Mouse (Mus musculus): ENCODE measurements around the gene Rbm14.
A peak's percentile ranks its signal among the peaks of the same experiment; 100 is the strongest.
"Not testable (repeated sequence)": the region's sequence is repeated elsewhere in the genome, so short reads cannot be mapped to it uniquely, and the experiment has no call there.

The Rbm14 gene

GRCm38 (mm10) chr19:4812334-4812949, 1.0 kb upstream of the Rbm14 start:
- DNase-seq: not testable (repeated sequence)

- no peak for DNase-seq
These were observed 442 bp upstream of the Rbm14 start for GRCm38 (mm10) chr19:4811909-4812242.

DNA sequence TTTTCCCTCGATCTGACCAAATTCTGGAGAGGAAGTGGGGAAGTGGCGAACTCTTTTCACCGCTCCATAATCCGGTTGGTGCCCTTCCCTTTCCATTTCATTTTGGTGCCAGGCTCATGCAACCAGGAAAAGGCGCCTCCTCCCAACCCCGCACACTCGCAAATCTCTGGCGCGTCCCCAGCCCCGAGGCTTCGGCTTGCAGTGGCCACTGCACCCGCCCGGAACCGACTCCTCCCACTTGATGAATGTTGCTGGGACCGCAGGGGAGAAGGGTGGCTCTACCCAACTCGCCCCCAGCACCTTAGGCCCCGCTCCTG, 730 bp downstream of the Rbm14 start:
- no peak for DNase-seq

GRCm38 (mm10) chr19:4810309-4810708, 1.1 kb downstream of the Rbm14 start:
- DNase-seq: no peak

DNA sequence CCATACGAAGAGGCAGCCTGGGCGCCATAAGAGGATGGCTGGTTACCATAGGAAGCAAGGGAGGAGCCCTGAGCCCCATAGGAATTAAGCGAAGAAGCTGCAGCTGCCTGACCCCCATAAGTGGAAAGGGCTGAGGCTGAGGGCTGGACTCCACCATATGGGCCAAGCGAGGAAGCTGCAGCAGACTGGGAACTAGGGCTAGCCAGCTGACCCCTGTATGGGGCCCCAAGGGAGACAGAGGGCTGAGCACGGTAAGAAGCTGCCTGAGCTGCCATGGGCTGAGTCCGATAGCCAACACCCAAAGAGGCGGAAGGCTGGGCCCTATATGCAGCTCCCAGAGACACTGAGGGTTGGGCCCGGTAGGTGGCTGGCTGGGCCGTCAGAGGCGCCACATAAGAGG, 8.2 kb downstream of the Rbm14 start:
- no peak for DNase-seq

DNA sequence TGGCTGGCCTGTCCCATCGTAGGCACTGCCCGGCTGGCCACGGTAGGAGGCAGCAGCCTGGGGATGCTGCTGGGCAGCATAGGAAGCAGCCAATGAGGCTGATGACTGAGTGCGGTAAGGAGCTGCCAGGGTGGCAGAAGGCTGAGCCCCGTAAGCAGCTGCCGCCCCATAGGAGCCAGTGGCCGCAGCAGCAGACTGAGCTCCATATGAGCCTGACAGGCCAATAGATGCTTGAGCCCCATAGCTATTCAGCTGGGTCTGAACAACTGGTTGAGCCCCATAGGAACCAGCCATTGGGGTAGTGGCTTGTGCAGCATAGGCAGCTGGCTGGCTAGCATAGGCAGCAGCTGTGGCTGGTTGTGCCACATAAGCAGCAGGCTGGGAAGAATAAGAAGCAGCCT, 8.7 kb downstream of the Rbm14 start:
- DNase-seq: no peak

- no peak for DNase-seq
These were observed 12.4 kb downstream of the Rbm14 start for GRCm38 (mm10) chr19:4799083-4799482.

GRCm38 (mm10) chr19:4797846-4798245, 13.6 kb downstream of the Rbm14 start:
- DNase-seq: no peak

- DNase-seq: no peak
These were observed 15.5 kb downstream of the Rbm14 start for GRCm38 (mm10) chr19:4795929-4796328.

- peak; percentile 99 for DNase-seq
These were observed 17.5 kb downstream of the Rbm14 start, which contains the start of gene Rbm4 for GRCm38 (mm10) chr19:4793831-4794422. TSS of gene Rbm4 (minus strand) at chr19:4793901.

DNA sequence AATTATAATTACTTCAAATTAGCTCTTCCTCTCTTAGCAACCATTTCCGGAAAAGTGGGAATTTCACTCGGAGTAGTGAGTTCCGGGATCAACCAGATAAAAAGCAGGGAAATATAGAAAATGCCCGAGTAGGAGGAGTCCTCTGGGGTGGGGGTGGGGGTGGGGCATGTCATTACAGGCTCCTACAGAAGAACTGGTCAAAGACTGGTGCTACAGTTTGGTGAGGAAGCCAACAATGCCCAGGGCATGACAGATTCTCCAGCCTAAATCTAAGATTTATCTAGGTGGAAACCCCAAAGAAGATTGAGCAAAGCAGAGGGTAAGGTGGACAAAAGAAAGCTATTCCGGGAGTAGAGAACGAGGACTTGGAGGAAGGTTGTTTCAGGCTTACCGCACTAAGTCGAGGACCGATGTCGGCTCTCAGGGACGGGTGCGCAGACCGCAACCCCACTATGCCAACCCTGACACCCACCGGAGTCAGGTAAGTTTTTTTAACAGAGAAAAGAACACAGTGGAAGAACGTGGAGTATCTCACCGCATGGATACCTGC, 18.1 kb downstream of the Rbm14 start:
- no peak for DNase-seq

DNA sequence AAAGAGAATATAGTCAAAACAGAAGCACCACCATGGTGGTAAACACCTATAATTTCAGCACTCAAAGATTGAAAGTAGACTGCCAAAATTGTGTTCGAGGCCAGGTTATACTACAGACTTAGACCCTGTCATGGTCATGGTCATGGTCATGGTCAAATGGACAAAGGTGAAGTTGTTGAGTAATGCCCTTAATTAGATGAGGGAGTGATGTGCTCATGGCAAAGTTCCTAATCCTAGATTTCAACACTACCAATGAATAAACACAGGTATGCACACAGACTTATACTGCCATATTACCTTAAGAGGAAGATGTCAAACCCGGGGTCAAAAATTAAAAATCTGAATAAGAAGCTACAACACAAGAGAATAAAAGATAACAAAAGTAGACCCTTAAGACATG, 25.1 kb downstream of the Rbm14 start:
- DNase-seq: no peak

DNA sequence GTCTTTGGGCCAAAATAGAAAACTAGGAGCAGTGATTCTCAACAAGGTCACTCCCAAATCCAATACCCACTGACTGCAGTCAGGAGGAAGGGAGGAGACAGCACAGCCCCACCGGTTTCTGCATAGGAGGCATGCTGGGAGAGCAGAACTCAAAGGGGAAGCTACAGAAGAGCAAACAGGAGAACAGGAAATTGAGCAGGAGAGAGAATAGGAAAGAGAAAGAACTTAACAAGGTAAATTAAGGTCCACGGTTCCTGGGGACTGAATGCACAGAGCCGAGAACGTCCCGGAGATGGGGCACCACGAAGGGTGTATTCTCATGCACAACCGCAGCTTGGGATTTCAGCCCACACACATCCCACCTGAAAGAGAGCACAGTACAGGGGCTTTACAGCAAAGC, 26.2 kb downstream of the Rbm14 start:
- DNase-seq: no peak

DNA sequence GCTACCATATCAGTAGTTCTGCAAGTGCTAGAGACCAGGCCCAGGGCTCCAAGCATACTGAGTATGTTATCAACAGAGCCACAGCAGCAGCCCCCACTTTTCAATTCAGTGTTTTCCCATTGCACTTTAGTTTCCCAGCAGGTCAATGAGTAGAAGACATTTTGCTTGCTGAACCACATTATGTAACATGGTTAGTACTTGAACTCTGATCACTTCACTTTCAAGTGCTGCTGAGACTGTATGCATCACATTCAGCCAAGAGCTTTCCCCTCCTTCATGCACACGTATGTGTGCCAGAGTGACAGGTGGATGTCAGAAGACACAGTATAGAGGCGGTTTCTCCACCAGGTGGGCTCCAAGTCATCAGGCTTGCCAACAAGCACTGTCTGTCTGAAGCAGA, 28.5 kb downstream of the Rbm14 start:
- DNase-seq: peak in 1 of 2 experiments; percentile 32

DNA sequence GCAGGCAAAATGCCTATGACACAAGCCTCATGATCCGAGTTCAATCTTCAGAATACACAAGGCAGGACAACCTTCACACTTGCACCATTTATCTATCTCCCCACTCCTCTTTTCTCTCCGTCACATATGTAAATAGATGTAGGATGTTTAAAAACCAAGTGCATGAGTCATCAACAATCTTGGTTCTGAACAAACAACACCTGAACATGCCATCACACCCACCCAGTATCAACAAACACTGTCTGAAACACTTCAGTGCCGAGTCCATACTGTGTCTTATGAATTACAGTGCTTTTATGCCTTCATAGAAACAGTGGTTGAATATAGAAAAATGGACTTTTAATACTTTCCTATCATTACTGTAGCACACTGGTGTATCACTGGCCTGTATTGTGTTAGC, 38.6 kb downstream of the Rbm14 start:
- no peak for DNase-seq

- no peak for DNase-seq
These were observed 43.8 kb downstream of the Rbm14 start for GRCm38 (mm10) chr19:4767507-4768148.

- DNase-seq: peak in 1 of 2 experiments; percentile 37
These were observed 48.6 kb downstream of the Rbm14 start for GRCm38 (mm10) chr19:4762876-4763275.

DNA sequence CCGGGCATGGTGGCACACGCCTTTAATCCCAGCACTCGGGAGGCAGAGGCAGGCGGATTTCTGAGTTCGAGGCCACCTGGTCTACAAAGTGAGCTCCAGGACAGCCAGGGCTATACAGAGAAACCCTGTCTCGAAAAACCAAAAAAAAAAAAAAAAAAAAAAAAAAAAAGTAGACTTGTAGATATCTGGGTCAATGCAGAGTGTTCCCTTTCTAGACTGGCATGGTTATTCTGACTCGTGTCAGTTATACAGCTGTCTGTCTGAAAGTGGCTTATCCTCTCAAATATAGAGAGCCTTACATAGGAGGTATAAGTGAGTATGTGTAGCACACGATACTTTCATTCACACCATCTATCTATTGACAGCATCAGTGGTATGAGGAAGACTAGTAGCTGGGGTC, 50.9 kb downstream of the Rbm14 start:
- not testable (repeated sequence) for DNase-seq

DNA sequence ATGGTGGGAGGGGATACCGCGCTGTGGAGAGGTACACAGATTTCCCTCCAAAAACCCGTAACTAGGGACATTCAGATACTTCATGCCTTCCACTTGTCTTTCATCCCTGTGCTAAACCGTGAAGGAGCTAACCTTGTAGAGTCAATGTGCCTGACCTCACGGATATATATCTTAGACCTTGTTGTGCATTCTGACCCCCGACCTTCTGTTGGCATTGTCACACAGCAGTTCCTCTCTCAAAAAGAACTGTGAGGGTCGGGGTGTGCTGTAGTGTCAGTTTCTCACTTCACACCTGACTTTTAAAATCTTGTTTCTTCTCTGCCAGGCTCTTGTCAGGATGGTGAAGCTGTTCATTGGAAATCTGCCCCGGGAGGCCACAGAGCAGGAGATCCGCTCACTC, 54.5 kb downstream of the Rbm14 start:
- no peak for DNase-seq

DNA sequence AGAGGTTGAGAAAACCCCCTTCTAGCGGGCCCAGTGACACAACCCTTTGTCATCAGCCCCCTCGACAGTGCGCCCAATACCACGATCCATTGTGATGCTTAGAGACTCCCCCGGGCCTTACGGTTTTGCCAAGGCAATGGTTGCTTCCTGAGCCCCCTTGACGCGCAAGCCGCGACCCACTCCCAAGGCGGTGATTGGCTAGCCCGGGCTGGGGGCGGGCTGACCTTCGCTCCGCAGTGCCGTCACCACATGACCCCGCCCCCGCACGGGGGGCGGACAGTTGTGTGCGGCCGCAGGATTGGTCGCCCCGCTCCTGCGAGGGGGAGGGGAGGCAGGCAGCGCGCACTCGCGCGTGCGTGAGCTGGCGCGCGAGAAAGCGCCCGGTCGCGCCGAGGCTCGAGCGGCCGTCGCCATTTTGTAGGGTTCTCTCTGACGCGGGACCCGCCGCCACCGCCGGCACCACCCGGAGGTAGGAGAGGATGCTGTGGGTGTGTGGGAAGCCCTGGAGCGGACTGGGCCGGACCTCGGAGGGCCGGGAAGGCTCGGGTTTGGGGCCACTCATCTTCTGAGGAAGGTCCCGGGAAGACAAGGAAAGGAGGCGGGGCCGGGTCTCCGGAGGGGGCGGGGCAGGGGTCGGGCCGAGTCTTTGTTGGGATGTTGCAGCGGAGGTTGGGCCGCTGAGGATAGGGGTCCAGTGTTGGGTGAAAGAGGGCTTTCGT, 55.1 kb downstream of the Rbm14 start, which contains the start of gene Rbm4b:
Gene Rbm4b (plus strand): TSS at position 305 of the 719 bp plus-strand sequence.
- DNase-seq: peak; percentile 94 to 96

DNA sequence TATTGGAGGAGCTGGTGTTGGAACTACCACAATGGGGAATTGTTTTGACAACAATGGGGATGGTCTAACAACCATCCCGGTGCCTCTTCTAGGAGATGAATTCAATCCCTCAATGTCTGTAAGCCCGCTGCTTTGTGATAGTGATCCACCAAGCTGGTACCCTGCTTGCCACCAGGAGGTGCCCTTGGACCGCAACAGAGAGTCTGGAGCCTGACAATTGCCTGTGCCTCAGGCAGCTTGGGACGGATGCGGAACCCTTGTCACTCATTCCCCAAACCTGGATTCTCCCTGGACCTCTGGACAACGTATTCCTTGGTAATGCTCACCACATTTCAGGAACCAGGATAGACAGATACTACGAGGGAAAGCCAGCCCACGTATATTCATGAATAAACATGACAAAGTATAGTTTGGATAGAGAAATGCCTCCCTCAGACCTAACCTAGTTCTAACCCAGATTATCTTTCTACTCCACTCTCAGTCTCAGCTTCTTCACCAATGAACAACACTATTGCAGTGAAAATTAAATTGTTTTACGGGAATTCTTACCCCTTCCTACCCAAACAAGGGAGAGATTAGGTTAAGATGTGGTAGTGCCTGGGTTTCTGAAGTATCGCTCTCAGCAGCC, 55.8 kb downstream of the Rbm14 start:
- DNase-seq: peak; percentile 91 to 93

Data from lung, adult 18-20 months (tissue).